Mouse (Mus musculus) small intestine, adult 2 months (tissue): ENCODE results near the gene Sema5b.

Experiments
- CTCF ChIP-seq: fragments of 200-500 bp; IDR thresholded peaks from 2 replicates; pipeline ENCODE4 v1.5.1; 2012; ENCODE audit warnings: low read depth, mild to moderate bottlenecking, control low read depth, inconsistent platforms, low read length, moderate library complexity, mixed read lengths; ENCODE audit not compliant: insufficient replicate concordance, insufficient read length; ENCODE audit errors: extremely low read depth
- POLR2A ChIP-seq: fragments of 200-500 bp; IDR thresholded peaks from 2 replicates; pipeline ENCODE4 v1.6.1; 2012; ENCODE audit warnings: low read depth, mild to moderate bottlenecking, control low read depth, inconsistent platforms, low read length, moderate library complexity

DNA sequence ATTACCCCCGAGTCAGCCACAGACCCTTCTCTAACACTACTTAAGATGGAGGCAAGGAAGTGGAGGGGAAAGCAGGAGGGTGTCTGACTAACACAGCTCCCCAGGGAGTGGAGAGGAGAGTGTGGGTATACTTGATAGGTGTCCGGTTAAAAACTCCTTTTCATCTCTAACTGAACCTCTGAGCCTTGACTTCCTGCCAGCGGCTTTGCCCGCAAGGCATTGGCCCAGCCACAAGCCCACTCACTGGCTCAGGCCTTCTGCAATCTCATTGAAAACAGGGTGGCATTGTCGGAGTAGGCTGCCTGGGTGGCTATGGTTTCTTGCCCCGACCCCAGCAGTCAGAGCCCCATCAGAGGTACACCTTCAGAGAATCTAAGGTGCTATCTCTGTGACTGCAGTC lies 20.6 kb downstream of the Sema5b start:
- TF ChIP-seq CTCF (no peak), POLR2A (no peak)
